ENCODE assay signal across 8 mouse cellular contexts in the genomic region with DNA sequence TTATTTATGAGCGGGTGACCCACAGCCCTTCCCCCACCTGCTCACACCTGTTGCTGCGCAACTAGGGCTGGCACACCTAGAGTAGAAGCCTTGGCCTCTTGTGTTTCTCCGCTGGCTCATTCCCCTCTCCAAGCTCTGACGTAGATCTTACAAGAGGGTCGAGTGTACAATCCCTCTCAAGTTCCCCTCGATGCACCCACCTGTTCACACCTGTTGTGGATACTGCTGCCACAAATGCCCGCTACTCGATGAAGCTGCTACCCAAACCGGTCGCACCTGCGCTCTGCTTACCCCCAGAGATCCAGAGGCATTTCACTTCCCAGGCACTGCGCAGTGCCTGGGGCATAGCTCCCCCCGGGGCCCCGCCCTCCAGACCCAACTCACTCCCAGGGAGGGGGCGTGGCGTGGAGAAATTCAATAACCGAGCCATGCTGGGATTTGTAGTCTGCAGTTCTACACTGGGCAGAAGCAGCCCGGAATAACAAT. TPM values are rescaled to one million over a fixed set of nuclear protein-coding genes. Genes with fewer than 3 reads are reported as not detected.
DNase-seq lines count a peak whose midpoint lies in the region; ATAC-seq lines count a peak whose summit lies in the region.

No protein-coding gene starts in this region.

- H3K9ac ChIP-seq in kidney, embryonic 16.5 days (replicated peaks; ENCODE audit: low read length), result no peak overlapping the region; the same call in 1 of the 2 replicates

- H3K4me3 ChIP-seq in kidney, embryonic 16.5 days (ENCODE audit: low read length), result peak overlapping the region; percentile 29

- H3K4me1 ChIP-seq in kidney, embryonic 16.5 days (ENCODE audit: insufficient read depth, low read length), result peaks cover 12% of the 10 kb centered on the region; the same call in 1 of the 2 replicates

- H3K36me3 ChIP-seq in kidney, embryonic 16.5 days (ENCODE audit: insufficient read depth, low read length), result no peaks in the 10 kb centered on the region

- H3K4me2 ChIP-seq in kidney, embryonic 16.5 days (replicated peaks; ENCODE audit: low read depth, low read length), result peak overlapping the region; percentile 48

- no peak for DNase-seq in frontal cortex, postnatal 25 days (ENCODE audit: low spot score in 2 of 2)
- DNase-seq in ZHBTc4 (ENCODE audit: low read depth, low spot score), result peak; percentile 92
- peak; percentile 74 for DNase-seq in gastrocnemius, adult 18-20 months (ENCODE audit: low spot score)
- peak; percentile 84 for DNase-seq in lung, postnatal 10 days
- DNase-seq in yolk sac, embryonic 10.5 days (ENCODE audit: low spot score), result peak; percentile 32
- no peak for DNase-seq in cerebellum, adult 11 months

- no peaks in the 10 kb centered on the region for H3K9me3 ChIP-seq in kidney, embryonic 16.5 days (ENCODE audit: low read length)

- WGBS in kidney, embryonic 16.5 days, result 28% methylated on average over 18 of the region's 18 CpGs

- no peak overlapping the region for H3K27ac ChIP-seq in kidney, embryonic 16.5 days (ENCODE audit: low read length)

- H3K27me3 ChIP-seq in kidney, embryonic 16.5 days (ENCODE audit: insufficient read depth, low read length), result no peaks in the 10 kb centered on the region

- ATAC-seq in frontal cortex, adult (ENCODE audit: low TSS enrichment), result peak; percentile 15; the same call in 1 of the 2 replicates
- peak; percentile 80; the same call in 1 of the 2 replicates for ATAC-seq in kidney, embryonic 16.5 days (ENCODE audit: low FRiP score, low TSS enrichment)

RNA-seq across cellular contexts. Expression of gene Plekhb1, which starts 4.1 kb away (rescaled TPM):
- total RNA-seq in gastrocnemius, adult 18-20 months (2021), result 100 to 1,000 TPM in 1 of 2 experiments, 10 to 100 TPM in 1; 76.1 to 103 TPM
- 4.3 and 4.9 TPM in 2 replicates for polyA plus RNA-seq in kidney, embryonic 16.5 days (2015; fragmentation: Nextera tagmentation; extraction: Ambion mirVana)

RNA-seq across cellular contexts. Expression of gene Fam168a, which starts 48.3 kb away (rescaled TPM):
- 10 to 100 TPM; 38.8 to 43.5 TPM for total RNA-seq in gastrocnemius, adult 18-20 months (2021)
- 35.2 and 41.0 TPM in 2 replicates for polyA plus RNA-seq in kidney, embryonic 16.5 days (2015; fragmentation: Nextera tagmentation; extraction: Ambion mirVana)

RNA-seq across cellular contexts. Expression of gene Mrpl48, which starts 50.0 kb away (rescaled TPM):
- total RNA-seq in gastrocnemius, adult 18-20 months (2021), result 10 to 100 TPM; 54.7 to 60.4 TPM
- polyA plus RNA-seq in kidney, embryonic 16.5 days (2015; fragmentation: Nextera tagmentation; extraction: Ambion mirVana), result 81.5 and 82.3 TPM in 2 replicates

RNA-seq across cellular contexts. Expression of gene Rab6a, which starts 50.9 kb away (rescaled TPM):
- total RNA-seq in gastrocnemius, adult 18-20 months (2021), result 10 to 100 TPM; 65.5 to 68.8 TPM
- polyA plus RNA-seq in kidney, embryonic 16.5 days (2015; fragmentation: Nextera tagmentation; extraction: Ambion mirVana), result 88.3 and 91.1 TPM in 2 replicates

Comparison
In these comparisons a context has a peak if more than half of its experiments do, and no peak if none do; other contexts are left out.
1. DNase-seq: peak in ZHBTc4 (single experiment), gastrocnemius, adult 18-20 months (single experiment), lung, postnatal 10 days (single experiment) and yolk sac, embryonic 10.5 days (single experiment); none in frontal cortex, postnatal 25 days (0 of 2) and cerebellum, adult 11 months (single experiment).